Mouse (Mus musculus): ENCODE measurements at regions not wholly inside any gene's neighbourhood (a gene's known extent, or its start where the extent isn't known, plus 50 kb on each side); places are given as distances from the start of the nearest gene placed in this dataset.
A peak's percentile ranks its signal among the peaks of the same experiment; 100 is the strongest.

- no peak for DNase-seq (ENCODE audit: low read depth, low spot score)
- Histone ChIP-seq H3K27me3 (ENCODE audit: control insufficient read depth, insufficient read depth, low read length, poor library complexity, severe bottlenecking) (no peaks in the 10 kb centered on the region), H3K36me3 (ENCODE audit: control insufficient read depth, insufficient read depth, low read length, poor library complexity, severe bottlenecking) (no peaks in the 10 kb centered on the region)
Measured at GRCm38 (mm10) chr8:126768142-126768541, 174.4 kb upstream of the Irf2bp2 start.

DNA sequence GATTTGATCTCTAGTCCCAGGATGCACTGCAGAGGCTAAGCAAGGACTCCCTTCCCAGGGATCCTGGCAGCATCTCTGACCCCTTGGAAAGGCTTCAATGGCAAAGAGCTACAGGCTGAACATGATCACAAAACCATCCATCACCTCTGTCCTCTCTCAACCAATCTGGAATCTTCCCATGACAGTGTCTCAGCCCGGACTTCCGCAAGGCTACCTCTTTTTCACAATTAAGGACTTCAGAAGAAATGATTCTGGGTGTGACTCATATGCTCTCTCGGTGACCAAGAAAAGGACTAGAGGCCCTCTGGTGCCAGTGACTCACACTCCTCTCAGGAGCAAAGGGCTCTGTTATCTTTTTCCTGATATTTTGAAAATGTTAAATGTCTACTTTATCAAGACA, 173.6 kb upstream of the Irf2bp2 start:
- no peak for DNase-seq (ENCODE audit: low read depth, low spot score)
- H3K27me3 ChIP-seq (ENCODE audit: control insufficient read depth, insufficient read depth, low read length, poor library complexity, severe bottlenecking), result no peaks in the 10 kb centered on the region
- no peaks in the 10 kb centered on the region for H3K36me3 ChIP-seq (ENCODE audit: control insufficient read depth, insufficient read depth, low read length, poor library complexity, severe bottlenecking)

GRCm38 (mm10) chr8:126765693-126766238, 172.0 kb upstream of the Irf2bp2 start:
- Histone ChIP-seq H3K36me3 (ENCODE audit: control insufficient read depth, insufficient read depth, low read length, poor library complexity, severe bottlenecking) (no peaks in the 10 kb centered on the region), H3K27me3 (ENCODE audit: control insufficient read depth, insufficient read depth, low read length, poor library complexity, severe bottlenecking) (no peaks in the 10 kb centered on the region)
- DNase-seq (ENCODE audit: low read depth, low spot score), result no peak

DNA sequence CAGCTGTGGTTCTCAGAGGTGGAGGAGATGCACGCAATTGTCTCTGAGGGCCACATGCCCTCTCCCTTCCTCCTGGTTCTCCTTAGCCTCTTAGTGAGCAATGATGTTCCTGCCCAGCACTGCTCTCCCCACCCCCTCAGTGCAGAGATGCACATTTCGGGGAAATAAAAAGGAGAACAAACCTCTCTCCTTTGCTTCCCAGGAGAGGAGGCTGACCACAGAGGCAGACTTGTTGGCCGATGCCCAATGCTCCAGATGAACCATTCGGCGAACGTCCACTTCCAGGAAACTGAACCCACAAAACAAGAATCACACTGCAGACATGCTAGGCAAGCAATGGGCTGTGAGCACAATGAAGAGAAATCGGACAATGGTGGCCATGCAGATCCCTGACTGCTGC, 169.8 kb upstream of the Irf2bp2 start:
- no peak for DNase-seq (ENCODE audit: low read depth, low spot score)
- no peaks in the 10 kb centered on the region for H3K36me3 ChIP-seq (ENCODE audit: control insufficient read depth, insufficient read depth, low read length, poor library complexity, severe bottlenecking)

GRCm38 (mm10) chr8:126759711-126760110, 165.9 kb upstream of the Irf2bp2 start:
- Histone ChIP-seq H3K27me3 (ENCODE audit: control insufficient read depth, insufficient read depth, low read length, poor library complexity, severe bottlenecking) (no peaks in the 10 kb centered on the region), H3K36me3 (ENCODE audit: control insufficient read depth, insufficient read depth, low read length, poor library complexity, severe bottlenecking) (no peaks in the 10 kb centered on the region)
- no peak for DNase-seq (ENCODE audit: low read depth, low spot score)

More for the DNA sequence above, 169.8 kb upstream of the Irf2bp2 start:
- no peaks in the 10 kb centered on the region for H3K27me3 ChIP-seq (ENCODE audit: control insufficient read depth, insufficient read depth, low read length, poor library complexity, severe bottlenecking)

- DNase-seq (ENCODE audit: low read depth, low spot score), result no peak
- Histone ChIP-seq H3K36me3 (ENCODE audit: control insufficient read depth, insufficient read depth, low read length, poor library complexity, severe bottlenecking) (no peaks in the 10 kb centered on the region), H3K27me3 (ENCODE audit: control insufficient read depth, insufficient read depth, low read length, poor library complexity, severe bottlenecking) (no peaks in the 10 kb centered on the region)
Measured at GRCm38 (mm10) chr8:126758951-126759350, 165.2 kb upstream of the Irf2bp2 start.

DNA sequence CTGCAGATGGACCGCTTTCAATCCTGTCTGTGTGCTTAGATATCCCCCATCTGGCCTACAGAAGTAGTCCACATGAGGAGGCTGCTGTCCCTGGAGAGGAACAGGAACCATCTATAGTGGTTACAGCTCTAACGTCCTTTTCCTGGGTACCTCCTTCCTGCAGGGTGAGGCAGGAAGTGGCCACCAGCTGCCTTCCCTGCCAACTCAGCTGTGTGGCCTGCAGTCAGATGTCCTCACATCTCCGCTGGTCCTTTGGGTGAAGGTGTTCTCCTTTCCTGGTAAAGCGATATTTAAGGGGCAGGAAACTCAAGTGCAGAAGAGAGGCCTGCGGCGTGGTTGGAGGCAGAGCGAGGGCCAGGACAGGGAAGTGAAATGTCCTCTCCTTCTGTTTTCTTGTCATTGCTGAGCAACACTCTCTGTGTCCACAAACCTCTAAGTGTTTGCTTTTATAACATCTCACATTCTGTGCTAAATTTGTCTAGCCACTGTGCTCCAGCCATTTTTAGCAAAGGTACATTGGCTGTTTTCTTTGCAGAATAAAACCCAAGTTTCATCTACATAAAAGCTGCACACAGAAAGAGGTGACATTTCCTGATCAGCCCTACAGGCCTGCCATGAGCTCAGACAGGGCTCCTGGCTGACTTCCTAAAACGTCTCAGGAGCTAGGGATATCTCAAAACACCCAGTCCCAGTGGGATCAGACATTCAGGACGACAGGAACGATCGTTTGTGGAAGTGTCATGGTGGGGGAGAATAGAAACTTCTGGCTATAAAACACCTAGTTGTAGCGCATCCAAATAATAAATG, 164.4 kb upstream of the Irf2bp2 start:
- peak; percentile 80 for DNase-seq (ENCODE audit: low read depth, low spot score)
- H3K27me3 ChIP-seq (ENCODE audit: control insufficient read depth, insufficient read depth, low read length, poor library complexity, severe bottlenecking), result no peaks in the 10 kb centered on the region
- no peaks in the 10 kb centered on the region for H3K36me3 ChIP-seq (ENCODE audit: control insufficient read depth, insufficient read depth, low read length, poor library complexity, severe bottlenecking)

- no peak for DNase-seq (ENCODE audit: low read depth, low spot score)
- Histone ChIP-seq H3K27me3 (ENCODE audit: control insufficient read depth, insufficient read depth, low read length, poor library complexity, severe bottlenecking) (no peaks in the 10 kb centered on the region), H3K36me3 (ENCODE audit: control insufficient read depth, insufficient read depth, low read length, poor library complexity, severe bottlenecking) (no peaks in the 10 kb centered on the region)
Measured at GRCm38 (mm10) chr8:126756300-126757097, 162.7 kb upstream of the Irf2bp2 start.

DNA sequence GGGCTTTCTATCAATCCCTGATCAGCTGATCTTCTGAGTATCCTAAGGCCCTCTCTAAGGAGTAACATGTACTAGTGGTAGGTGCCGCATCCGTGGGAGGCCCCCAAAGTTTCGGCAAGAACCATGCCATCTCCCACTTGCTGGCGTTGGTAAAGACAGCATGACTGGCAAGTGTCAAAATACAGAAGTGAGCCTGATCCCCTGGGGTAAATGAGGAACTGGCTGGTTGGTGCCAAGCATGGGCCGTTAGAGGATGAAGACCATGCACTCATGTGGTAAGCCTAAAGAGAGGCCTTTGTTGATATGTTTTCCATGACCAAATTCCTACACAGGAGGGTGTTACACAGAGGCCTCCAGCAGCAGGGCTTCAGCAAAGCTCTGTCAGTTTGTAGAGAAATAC, 161.9 kb upstream of the Irf2bp2 start:
- Histone ChIP-seq H3K36me3 (ENCODE audit: control insufficient read depth, insufficient read depth, low read length, poor library complexity, severe bottlenecking) (no peaks in the 10 kb centered on the region), H3K27me3 (ENCODE audit: control insufficient read depth, insufficient read depth, low read length, poor library complexity, severe bottlenecking) (no peaks in the 10 kb centered on the region)
- peak; percentile 86 for DNase-seq (ENCODE audit: low read depth, low spot score)

DNA sequence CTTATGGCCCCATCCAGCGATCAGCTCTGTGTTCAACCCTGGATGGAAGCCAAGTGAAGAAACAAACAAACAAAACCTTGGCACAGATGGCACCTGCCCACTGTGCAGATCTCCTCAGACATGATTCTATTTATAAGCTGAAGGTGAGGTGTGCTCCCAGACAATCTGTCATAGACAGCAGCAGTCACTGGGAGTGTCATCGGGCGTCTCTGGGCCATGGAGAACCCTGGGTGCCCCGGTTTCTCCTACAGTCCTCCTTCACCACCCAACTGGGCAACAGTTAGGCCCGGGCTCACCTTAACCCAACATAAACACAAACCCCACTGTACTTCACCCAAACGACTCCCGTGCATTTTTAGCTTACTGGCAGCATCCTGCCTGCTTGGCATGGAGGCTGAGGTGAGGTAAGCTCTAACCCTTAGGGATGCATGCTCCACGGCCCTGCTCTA, 160.6 kb upstream of the Irf2bp2 start:
- no peak for DNase-seq (ENCODE audit: low read depth, low spot score)
- Histone ChIP-seq H3K36me3 (ENCODE audit: control insufficient read depth, insufficient read depth, low read length, poor library complexity, severe bottlenecking) (no peaks in the 10 kb centered on the region), H3K27me3 (ENCODE audit: control insufficient read depth, insufficient read depth, low read length, poor library complexity, severe bottlenecking) (no peaks in the 10 kb centered on the region)

DNA sequence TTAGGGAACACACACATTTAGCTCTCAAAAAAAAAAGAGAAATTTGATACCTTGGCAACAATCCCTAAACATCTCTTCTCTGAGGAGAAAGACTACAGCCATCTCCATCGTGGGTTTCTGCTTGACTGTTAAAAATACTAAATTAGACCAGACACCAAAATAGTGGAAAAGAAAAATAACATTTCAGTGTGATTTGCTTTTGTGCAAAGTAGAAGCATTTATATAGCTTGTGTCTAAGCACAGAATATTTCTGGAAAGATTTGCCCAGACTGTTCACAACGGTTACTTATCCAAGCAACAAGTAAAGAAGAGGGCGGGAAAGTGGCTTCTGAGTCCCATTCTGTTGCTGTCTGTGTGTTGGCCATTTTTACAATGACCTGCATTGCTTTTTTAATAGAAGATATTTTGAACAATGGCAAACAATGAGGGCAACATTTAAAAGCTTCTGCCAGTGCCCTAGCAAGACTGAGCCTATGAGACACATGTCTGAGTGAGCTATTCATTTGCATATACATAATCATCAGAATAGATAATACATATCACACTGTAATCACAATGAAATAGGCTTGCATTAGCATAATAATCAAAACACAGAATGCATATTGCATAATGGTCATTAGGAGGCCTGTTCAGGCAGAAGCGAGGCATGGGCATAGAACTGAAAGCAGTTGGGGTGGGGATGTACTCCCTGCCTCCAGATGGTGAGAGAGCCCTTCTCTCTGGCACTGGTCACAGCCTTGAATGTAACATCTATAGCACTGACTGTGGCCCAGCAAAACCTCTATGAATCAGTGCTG, 159.5 kb upstream of the Irf2bp2 start:
- Histone ChIP-seq H3K36me3 (ENCODE audit: control insufficient read depth, insufficient read depth, low read length, poor library complexity, severe bottlenecking) (no peaks in the 10 kb centered on the region), H3K27me3 (ENCODE audit: control insufficient read depth, insufficient read depth, low read length, poor library complexity, severe bottlenecking) (no peaks in the 10 kb centered on the region)
- no peak for DNase-seq (ENCODE audit: low read depth, low spot score)

GRCm38 (mm10) chr8:126751416-126752140, 157.8 kb upstream of the Irf2bp2 start:
- Histone ChIP-seq H3K36me3 (ENCODE audit: control insufficient read depth, insufficient read depth, low read length, poor library complexity, severe bottlenecking) (no peaks in the 10 kb centered on the region), H3K27me3 (ENCODE audit: control insufficient read depth, insufficient read depth, low read length, poor library complexity, severe bottlenecking) (no peaks in the 10 kb centered on the region)
- no peak for DNase-seq (ENCODE audit: low read depth, low spot score)

- Histone ChIP-seq H3K27me3 (ENCODE audit: control insufficient read depth, insufficient read depth, low read length, poor library complexity, severe bottlenecking) (no peaks in the 10 kb centered on the region), H3K36me3 (ENCODE audit: control insufficient read depth, insufficient read depth, low read length, poor library complexity, severe bottlenecking) (no peaks in the 10 kb centered on the region)
- no peak for DNase-seq (ENCODE audit: low read depth, low spot score)
Measured at GRCm38 (mm10) chr8:126745992-126746775, 152.4 kb upstream of the Irf2bp2 start.

Measured in splenic B cell, adult 2 months (primary cell).